Mouse (Mus musculus): ENCODE data around the gene Olfr221. TPM values are rescaled to one million over a fixed set of nuclear protein-coding genes. Genes with fewer than 3 reads are reported as not detected.

Gene Olfr221
- polyA plus RNA-seq, 1 experiment from 2014 or later, result not detected

GRCm38 (mm10) chr14:52009361-52009760 is 32.9 kb downstream of the Olfr221 start:
- peaks cover 68% of the 10 kb centered on the region for H3K4me1 ChIP-seq
- 45% methylated on average over 26 of the region's 26 CpGs for WGBS
- H3K4me3 ChIP-seq, result peak overlapping the region; percentile 57
- H3K27ac ChIP-seq (replicated peaks), result peak overlapping the region; percentile 89
- no peaks in the 10 kb centered on the region for H3K27me3 ChIP-seq (replicated peaks; ENCODE audit: low read depth, poor library complexity, severe bottlenecking)
- no peak for DNase-seq (ENCODE audit: low spot score)
- H3K36me3 ChIP-seq (replicated peaks), result peaks cover 51% of the 10 kb centered on the region
- H3K9me3 ChIP-seq, result no peaks in the 10 kb centered on the region

- Histone ChIP-seq H3K9me3 (no peaks in the 10 kb centered on the region), H3K27ac (replicated peaks) (peak overlapping the region; percentile 89), H3K4me3 (peak overlapping the region; percentile 57), H3K27me3 (replicated peaks; ENCODE audit: low read depth, poor library complexity, severe bottlenecking) (no peaks in the 10 kb centered on the region), H3K4me1 (peaks cover 73% of the 10 kb centered on the region), H3K36me3 (replicated peaks) (peaks cover 59% of the 10 kb centered on the region)
- WGBS, result 56% methylated on average over 38 of the region's 38 CpGs
- peak; percentile 93 for DNase-seq (ENCODE audit: low spot score)
These were observed 33.7 kb downstream of the Olfr221 start for GRCm38 (mm10) chr14:52008321-52009203.

GRCm38 (mm10) chr14:52006771-52007170 is 35.5 kb downstream of the Olfr221 start:
- no peak for DNase-seq (ENCODE audit: low spot score)
- no peak overlapping the region for H3K27ac ChIP-seq (replicated peaks)
- H3K4me3 ChIP-seq, result no peak overlapping the region
- H3K27me3 ChIP-seq (replicated peaks; ENCODE audit: low read depth, poor library complexity, severe bottlenecking), result no peaks in the 10 kb centered on the region
- peaks cover 59% of the 10 kb centered on the region for H3K4me1 ChIP-seq
- peaks cover 77% of the 10 kb centered on the region for H3K36me3 ChIP-seq (replicated peaks)
- 94% methylated on average over 23 of the region's 23 CpGs for WGBS
- H3K9me3 ChIP-seq, result no peaks in the 10 kb centered on the region

- peaks cover 82% of the 10 kb centered on the region for H3K36me3 ChIP-seq (replicated peaks)
These were observed 36.0 kb downstream of the Olfr221 start for GRCm38 (mm10) chr14:52006241-52006640.

GRCm38 (mm10) chr14:52005616-52006015 is 36.6 kb downstream of the Olfr221 start:
- H3K27me3 ChIP-seq (replicated peaks; ENCODE audit: low read depth, poor library complexity, severe bottlenecking), result no peaks in the 10 kb centered on the region
- no peaks in the 10 kb centered on the region for H3K9me3 ChIP-seq
- H3K27ac ChIP-seq (replicated peaks), result no peak overlapping the region
- peaks cover 47% of the 10 kb centered on the region for H3K4me1 ChIP-seq
- H3K4me3 ChIP-seq, result no peak overlapping the region
- WGBS, result 81% methylated on average over 6 of the region's 6 CpGs
- no peak for DNase-seq (ENCODE audit: low spot score)
- H3K36me3 ChIP-seq (replicated peaks), result peaks cover 88% of the 10 kb centered on the region

More at GRCm38 (mm10) chr14:52006241-52006640, 36.0 kb downstream of the Olfr221 start:
- Histone ChIP-seq H3K4me3 (no peak overlapping the region), H3K4me1 (peaks cover 54% of the 10 kb centered on the region), H3K27me3 (replicated peaks; ENCODE audit: low read depth, poor library complexity, severe bottlenecking) (no peaks in the 10 kb centered on the region), H3K9me3 (no peaks in the 10 kb centered on the region), H3K27ac (replicated peaks) (no peak overlapping the region)
- DNase-seq (ENCODE audit: low spot score), result peak; percentile 46
- 74% methylated on average over 8 of the region's 8 CpGs for WGBS

- no peak overlapping the region for H3K27ac ChIP-seq (replicated peaks)
- no peaks in the 10 kb centered on the region for H3K27me3 ChIP-seq (replicated peaks; ENCODE audit: low read depth, poor library complexity, severe bottlenecking)
- no peak for DNase-seq (ENCODE audit: low spot score)
- H3K9me3 ChIP-seq, result no peaks in the 10 kb centered on the region
- H3K36me3 ChIP-seq (replicated peaks), result peaks cover 93% of the 10 kb centered on the region
- no peak overlapping the region for H3K4me3 ChIP-seq
- H3K4me1 ChIP-seq, result peaks cover 43% of the 10 kb centered on the region
- WGBS, result 79% methylated on average over 7 of the region's 7 CpGs
These were observed 37.1 kb downstream of the Olfr221 start for GRCm38 (mm10) chr14:52005141-52005540.

- Histone ChIP-seq H3K36me3 (replicated peaks) (peaks cover 96% of the 10 kb centered on the region), H3K9me3 (no peaks in the 10 kb centered on the region), H3K27me3 (replicated peaks; ENCODE audit: low read depth, poor library complexity, severe bottlenecking) (no peaks in the 10 kb centered on the region), H3K4me1 (peaks cover 32% of the 10 kb centered on the region), H3K4me3 (peak overlapping the region; percentile 21; the same call in 1 of the 2 replicates), H3K27ac (replicated peaks) (peak overlapping the region; percentile 21)
- DNase-seq (ENCODE audit: low spot score), result peak; percentile 55
- 44% methylated on average over 16 of the region's 16 CpGs for WGBS
These were observed 38.2 kb downstream of the Olfr221 start for GRCm38 (mm10) chr14:52003981-52004495.

- Histone ChIP-seq H3K36me3 (replicated peaks) (peaks cover 97% of the 10 kb centered on the region), H3K27ac (replicated peaks) (no peak overlapping the region), H3K4me3 (no peak overlapping the region), H3K4me1 (no peaks in the 10 kb centered on the region), H3K27me3 (replicated peaks; ENCODE audit: low read depth, poor library complexity, severe bottlenecking) (no peaks in the 10 kb centered on the region), H3K9me3 (no peaks in the 10 kb centered on the region)
- DNase-seq (ENCODE audit: low spot score), result no peak
- 91% methylated on average over 14 of the region's 14 CpGs for WGBS
These were observed 44.8 kb downstream of the Olfr221 start for GRCm38 (mm10) chr14:51997483-51997882.

- Histone ChIP-seq H3K4me3 (no peak overlapping the region), H3K9me3 (no peaks in the 10 kb centered on the region), H3K27ac (replicated peaks) (no peak overlapping the region), H3K4me1 (no peaks in the 10 kb centered on the region), H3K36me3 (replicated peaks) (peaks cover 97% of the 10 kb centered on the region), H3K27me3 (replicated peaks; ENCODE audit: low read depth, poor library complexity, severe bottlenecking) (no peaks in the 10 kb centered on the region)
- WGBS, result 79% methylated on average over 17 of the region's 17 CpGs
- no peak for DNase-seq (ENCODE audit: low spot score)
These were observed 45.4 kb downstream of the Olfr221 start for GRCm38 (mm10) chr14:51996866-51997265.

- no peak for DNase-seq (ENCODE audit: low spot score)
These were observed 45.9 kb downstream of the Olfr221 start for GRCm38 (mm10) chr14:51996231-51996841.

GRCm38 (mm10) chr14:51995219-51995871 is 46.9 kb downstream of the Olfr221 start:
- DNase-seq (ENCODE audit: low spot score), result no peak
- WGBS, result 82% methylated on average over 12 of the region's 12 CpGs
- Histone ChIP-seq H3K4me1 (no peaks in the 10 kb centered on the region), H3K27me3 (replicated peaks; ENCODE audit: low read depth, poor library complexity, severe bottlenecking) (no peaks in the 10 kb centered on the region), H3K9me3 (no peaks in the 10 kb centered on the region), H3K36me3 (replicated peaks) (peaks cover 98% of the 10 kb centered on the region), H3K27ac (replicated peaks) (no peak overlapping the region), H3K4me3 (no peak overlapping the region)

More at GRCm38 (mm10) chr14:51996231-51996841, 45.9 kb downstream of the Olfr221 start:
- Histone ChIP-seq H3K36me3 (replicated peaks) (peaks cover 98% of the 10 kb centered on the region), H3K4me3 (no peak overlapping the region), H3K27me3 (replicated peaks; ENCODE audit: low read depth, poor library complexity, severe bottlenecking) (no peaks in the 10 kb centered on the region), H3K9me3 (no peaks in the 10 kb centered on the region), H3K4me1 (no peaks in the 10 kb centered on the region), H3K27ac (replicated peaks) (no peak overlapping the region)
- WGBS, result 91% methylated on average over 13 of the region's 13 CpGs

- no peak for DNase-seq (ENCODE audit: low spot score)
- no peak overlapping the region for H3K4me3 ChIP-seq
- H3K9me3 ChIP-seq, result no peaks in the 10 kb centered on the region
- H3K27ac ChIP-seq (replicated peaks), result no peak overlapping the region
- H3K36me3 ChIP-seq (replicated peaks), result peaks cover 98% of the 10 kb centered on the region
- peaks cover 5% of the 10 kb centered on the region for H3K4me1 ChIP-seq
- no peaks in the 10 kb centered on the region for H3K27me3 ChIP-seq (replicated peaks; ENCODE audit: low read depth, poor library complexity, severe bottlenecking)
- 92% methylated on average over 4 of the region's 4 CpGs for WGBS
These were observed 47.8 kb downstream of the Olfr221 start for GRCm38 (mm10) chr14:51994453-51994852.
